Mouse (Mus musculus): Measurements from ENCODE around the gene Tmem88. TPM values are rescaled to one million over a fixed set of nuclear protein-coding genes. Genes with fewer than 3 reads are reported as not detected.
A peak's percentile ranks its signal among the peaks of the same experiment; 100 is the strongest.

The Tmem88 gene
- polyA plus RNA-seq, 1 experiment from 2014 or later: 61.3 TPM

GRCm38 (mm10) chr11:69367616-69368355 is 30.2 kb downstream of the Tmem88 start:
- WGBS: 1% methylated on average over 22 of the region's 22 CpGs
- Histone ChIP-seq H3K27ac (peak overlapping the region; percentile 100), H3K9me3 (replicated peaks; ENCODE audit: low read length) (no peaks in the 10 kb centered on the region), H3K9ac (ENCODE audit: low read depth, low read length) (peak overlapping the region; percentile 100), H3K4me3 (replicated peaks; ENCODE audit: low read depth, low read length) (peak overlapping the region; percentile 99), H3K4me1 (replicated peaks; ENCODE audit: insufficient read depth, low read length) (peaks cover 41% of the 10 kb centered on the region), H3K27me3 (ENCODE audit: insufficient read depth, low read length) (no peaks in the 10 kb centered on the region), H3K4me2 (ENCODE audit: low read length) (peak overlapping the region; percentile 89), H3K36me3 (ENCODE audit: insufficient read depth, low read length) (peaks cover 2% of the 10 kb centered on the region; the same call in 1 of the 2 replicates)
- DNase-seq (ENCODE audit: low spot score) (peak; percentile 54), ATAC-seq (replicated peaks; ENCODE audit: low FRiP score, low read depth) (peak; percentile 22)
- TF ChIP-seq CTCF (IDR thresholded peaks at IDR 0.05; ENCODE audit: low read depth): no peak

- Histone ChIP-seq H3K27ac (peak overlapping the region; percentile 100), H3K27me3 (ENCODE audit: insufficient read depth, low read length) (no peaks in the 10 kb centered on the region), H3K4me2 (ENCODE audit: low read length) (peak overlapping the region; percentile 89), H3K4me1 (replicated peaks; ENCODE audit: insufficient read depth, low read length) (peaks cover 38% of the 10 kb centered on the region), H3K9me3 (replicated peaks; ENCODE audit: low read length) (no peaks in the 10 kb centered on the region), H3K36me3 (ENCODE audit: insufficient read depth, low read length) (peaks cover 8% of the 10 kb centered on the region; the same call in 1 of the 2 replicates), H3K9ac (ENCODE audit: low read depth, low read length) (peak overlapping the region; percentile 100), H3K4me3 (replicated peaks; ENCODE audit: low read depth, low read length) (peak overlapping the region; percentile 99)
- DNase-seq (ENCODE audit: low spot score) (peak; percentile 57), ATAC-seq (replicated peaks; ENCODE audit: low FRiP score, low read depth) (no peak)
- WGBS: 1% methylated on average over 22 of the region's 22 CpGs
- TF ChIP-seq CTCF (IDR thresholded peaks at IDR 0.05; ENCODE audit: low read depth): peak; percentile 22; the same call in 1 of the 2 replicates
Measured at GRCm38 (mm10) chr11:69366855-69367615, 31.0 kb downstream of the Tmem88 start.

GRCm38 (mm10) chr11:69366157-69366854 is 31.7 kb downstream of the Tmem88 start:
- Histone ChIP-seq H3K27me3 (ENCODE audit: insufficient read depth, low read length) (no peaks in the 10 kb centered on the region), H3K4me1 (replicated peaks; ENCODE audit: insufficient read depth, low read length) (peaks cover 31% of the 10 kb centered on the region), H3K27ac (peak overlapping the region; percentile 100), H3K9ac (ENCODE audit: low read depth, low read length) (peak overlapping the region; percentile 61), H3K36me3 (ENCODE audit: insufficient read depth, low read length) (peaks cover 15% of the 10 kb centered on the region), H3K4me2 (ENCODE audit: low read length) (peak overlapping the region; percentile 89), H3K4me3 (replicated peaks; ENCODE audit: low read depth, low read length) (peak overlapping the region; percentile 99), H3K9me3 (replicated peaks; ENCODE audit: low read length) (no peaks in the 10 kb centered on the region)
- TF ChIP-seq CTCF (IDR thresholded peaks at IDR 0.05; ENCODE audit: low read depth): peak; percentile 20
- WGBS: under 1% methylated on average over 26 of the region's 26 CpGs
- peak; percentile 72 for ATAC-seq (replicated peaks; ENCODE audit: low FRiP score, low read depth)
- peak; percentile 100 for DNase-seq (ENCODE audit: low spot score)

DNA sequence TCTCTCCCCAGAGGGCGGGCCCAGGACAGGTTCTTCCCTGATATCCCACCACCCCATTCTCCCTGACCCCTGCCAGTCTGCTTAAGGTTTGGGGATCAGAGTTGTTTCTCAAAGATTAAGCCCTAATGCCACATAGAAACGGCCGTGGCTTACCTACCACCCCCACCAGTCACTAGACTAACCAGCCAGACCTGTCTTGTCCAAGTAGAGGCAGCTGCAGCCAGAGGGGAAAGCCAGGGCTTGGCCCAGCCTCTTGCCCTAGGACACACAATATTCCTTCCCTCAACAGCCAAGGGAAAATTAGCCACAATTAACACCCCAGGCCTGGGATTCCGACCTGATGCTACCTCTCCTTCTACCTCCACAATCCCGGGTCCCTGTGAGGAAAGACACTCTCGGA is 32.3 kb downstream of the Tmem88 start:
- ATAC-seq (replicated peaks; ENCODE audit: low FRiP score, low read depth) (no peak), DNase-seq (ENCODE audit: low spot score) (no peak)
- Histone ChIP-seq H3K36me3 (ENCODE audit: insufficient read depth, low read length) (peaks cover 21% of the 10 kb centered on the region), H3K27me3 (ENCODE audit: insufficient read depth, low read length) (no peaks in the 10 kb centered on the region), H3K4me2 (ENCODE audit: low read length) (peak overlapping the region; percentile 89), H3K4me3 (replicated peaks; ENCODE audit: low read depth, low read length) (peak overlapping the region; percentile 99), H3K4me1 (replicated peaks; ENCODE audit: insufficient read depth, low read length) (peaks cover 26% of the 10 kb centered on the region), H3K27ac (peak overlapping the region; percentile 100), H3K9me3 (replicated peaks; ENCODE audit: low read length) (no peaks in the 10 kb centered on the region), H3K9ac (ENCODE audit: low read depth, low read length) (peak overlapping the region; percentile 61)
- WGBS: 13% methylated on average over 6 of the region's 6 CpGs
- no peak for TF ChIP-seq CTCF (IDR thresholded peaks at IDR 0.05; ENCODE audit: low read depth)

- peak; percentile 95 for DNase-seq (ENCODE audit: low spot score)
- Histone ChIP-seq H3K36me3 (ENCODE audit: insufficient read depth, low read length) (peaks cover 29% of the 10 kb centered on the region), H3K4me3 (replicated peaks; ENCODE audit: low read depth, low read length) (peak overlapping the region; percentile 20; the same call in 1 of the 2 replicates), H3K27ac (peak overlapping the region; percentile 100), H3K9me3 (replicated peaks; ENCODE audit: low read length) (no peaks in the 10 kb centered on the region), H3K4me1 (replicated peaks; ENCODE audit: insufficient read depth, low read length) (peaks cover 26% of the 10 kb centered on the region), H3K4me2 (ENCODE audit: low read length) (peak overlapping the region; percentile 89), H3K27me3 (ENCODE audit: insufficient read depth, low read length) (no peaks in the 10 kb centered on the region), H3K9ac (ENCODE audit: low read depth, low read length) (peak overlapping the region; percentile 61)
- 0% methylated on average over 6 of the region's 6 CpGs for WGBS
- no peak for TF ChIP-seq CTCF (IDR thresholded peaks at IDR 0.05; ENCODE audit: low read depth)
- peak; percentile 61 for ATAC-seq (replicated peaks; ENCODE audit: low FRiP score, low read depth)
Measured at GRCm38 (mm10) chr11:69364910-69365309, 33.1 kb downstream of the Tmem88 start.

GRCm38 (mm10) chr11:69364376-69364775 is 33.7 kb downstream of the Tmem88 start:
- 27% methylated on average over 8 of the region's 8 CpGs for WGBS
- no peak for TF ChIP-seq CTCF (IDR thresholded peaks at IDR 0.05; ENCODE audit: low read depth)
- Histone ChIP-seq H3K36me3 (ENCODE audit: insufficient read depth, low read length) (peaks cover 34% of the 10 kb centered on the region), H3K9me3 (replicated peaks; ENCODE audit: low read length) (no peaks in the 10 kb centered on the region), H3K4me3 (replicated peaks; ENCODE audit: low read depth, low read length) (peak overlapping the region; percentile 20; the same call in 1 of the 2 replicates), H3K9ac (ENCODE audit: low read depth, low read length) (0 out of 2 replicates have a peak overlapping the region, but pooled peaks have one; percentile 18), H3K27me3 (ENCODE audit: insufficient read depth, low read length) (no peaks in the 10 kb centered on the region), H3K27ac (peak overlapping the region; percentile 100), H3K4me2 (ENCODE audit: low read length) (peak overlapping the region; percentile 89), H3K4me1 (replicated peaks; ENCODE audit: insufficient read depth, low read length) (peaks cover 26% of the 10 kb centered on the region)
- ATAC-seq (replicated peaks; ENCODE audit: low FRiP score, low read depth) (no peak), DNase-seq (ENCODE audit: low spot score) (no peak)

Data from kidney, postnatal 0 days (tissue).